Mouse (Mus musculus): ENCODE measurements around the gene Jam2. TPM values are rescaled to one million over a fixed set of nuclear protein-coding genes. Genes with fewer than 3 reads are reported as not detected.

Jam2 gene
- polyA plus RNA-seq, 1 experiment, result 37.2 TPM

- H3ac ChIP-seq (ENCODE audit: control insufficient read depth, insufficient read length), result no peak overlapping the region
- no peak overlapping the region for H3K4me3 ChIP-seq
- H3K27me3 ChIP-seq (ENCODE audit: control insufficient read depth, insufficient read depth, insufficient read length), result no peaks in the 10 kb centered on the region
- peak overlapping the region; percentile 60 for H3K4me2 ChIP-seq (ENCODE audit: low read depth)
- no peaks in the 10 kb centered on the region for H3K79me2 ChIP-seq (ENCODE audit: control insufficient read depth, insufficient read depth)
- no peak for TF ChIP-seq REST (IDR thresholded peaks at IDR 0.05; ENCODE audit: insufficient read depth, insufficient read length)
- TF ChIP-seq USF1 (IDR thresholded peaks at IDR 0.05; ENCODE audit: low read depth), result no peak
- no peak for TF ChIP-seq SRF (IDR thresholded peaks at IDR 0.05; ENCODE audit: control insufficient read depth, insufficient read length, low read depth)
- no peak for TF ChIP-seq POLR2AphosphoS2 (IDR thresholded peaks at IDR 0.05; ENCODE audit: insufficient read length, low read depth)
- TF ChIP-seq TCF12 (IDR thresholded peaks at IDR 0.05; ENCODE audit: insufficient read depth, poor library complexity, severe bottlenecking), result no peak
- no peak for TF ChIP-seq MYOG (IDR thresholded peaks at IDR 0.05; ENCODE audit: control insufficient read depth in 1 of 3, insufficient read depth in 1 of 3, insufficient read length in 2 of 3, low read depth in 2 of 3)
- no peak for TF ChIP-seq E2F4 (IDR thresholded peaks at IDR 0.05; ENCODE audit: insufficient read depth)
- no peak for TF ChIP-seq MYOD1 (IDR thresholded peaks at IDR 0.05; ENCODE audit: control insufficient read depth in 1 of 3, insufficient read length in 2 of 3, low read depth in 2 of 3)
- TF ChIP-seq MAX (IDR thresholded peaks at IDR 0.05; ENCODE audit: low read depth), result no peak
- TF ChIP-seq CEBPB (IDR thresholded peaks at IDR 0.05; ENCODE audit: insufficient read depth, poor library complexity, severe bottlenecking), result no peak
- TF ChIP-seq TCF3 (IDR thresholded peaks at IDR 0.05; ENCODE audit: insufficient read length, low read depth), result no peak
- TF ChIP-seq POLR2A (IDR thresholded peaks at IDR 0.05; ENCODE audit: insufficient read length, low read depth), result no peak
- peaks cover 6% of the 10 kb centered on the region for H3K36me3 ChIP-seq (ENCODE audit: control insufficient read depth, insufficient read depth)
These were observed 39.9 kb downstream of the Jam2 start for GRCm38 (mm10) chr16:84813852-84814251.

GRCm38 (mm10) chr16:84814511-84814910 lies 40.6 kb downstream of the Jam2 start:
- no peaks in the 10 kb centered on the region for H3K79me2 ChIP-seq (ENCODE audit: control insufficient read depth, insufficient read depth)
- no peaks in the 10 kb centered on the region for H3K27me3 ChIP-seq (ENCODE audit: control insufficient read depth, insufficient read depth, insufficient read length)
- peak overlapping the region; percentile 60 for H3K4me2 ChIP-seq (ENCODE audit: low read depth)
- TF ChIP-seq TCF12 (IDR thresholded peaks at IDR 0.05; ENCODE audit: insufficient read depth, poor library complexity, severe bottlenecking), result no peak
- TF ChIP-seq MYOG (IDR thresholded peaks at IDR 0.05; ENCODE audit: control insufficient read depth in 1 of 3, insufficient read depth in 1 of 3, insufficient read length in 2 of 3, low read depth in 2 of 3), result no peak
- TF ChIP-seq REST (IDR thresholded peaks at IDR 0.05; ENCODE audit: insufficient read depth, insufficient read length), result no peak
- TF ChIP-seq CEBPB (IDR thresholded peaks at IDR 0.05; ENCODE audit: insufficient read depth, poor library complexity, severe bottlenecking), result no peak
- no peak for TF ChIP-seq POLR2A (IDR thresholded peaks at IDR 0.05; ENCODE audit: insufficient read length, low read depth)
- TF ChIP-seq E2F4 (IDR thresholded peaks at IDR 0.05; ENCODE audit: insufficient read depth), result no peak
- TF ChIP-seq SRF (IDR thresholded peaks at IDR 0.05; ENCODE audit: control insufficient read depth, insufficient read length, low read depth), result no peak
- H3ac ChIP-seq (ENCODE audit: control insufficient read depth, insufficient read length), result no peak overlapping the region
- H3K4me3 ChIP-seq, result no peak overlapping the region
- peaks cover 11% of the 10 kb centered on the region for H3K36me3 ChIP-seq (ENCODE audit: control insufficient read depth, insufficient read depth)

GRCm38 (mm10) chr16:84817423-84817822 lies 43.5 kb downstream of the Jam2 start:
- Histone ChIP-seq H3K79me2 (ENCODE audit: control insufficient read depth, insufficient read depth) (no peaks in the 10 kb centered on the region), H3K4me2 (ENCODE audit: low read depth) (no peak overlapping the region), H3K4me3 (no peak overlapping the region), H3K36me3 (ENCODE audit: control insufficient read depth, insufficient read depth) (peaks cover 14% of the 10 kb centered on the region), H3ac (ENCODE audit: control insufficient read depth, insufficient read length) (no peak overlapping the region), H3K27me3 (ENCODE audit: control insufficient read depth, insufficient read depth, insufficient read length) (no peaks in the 10 kb centered on the region)
- TF ChIP-seq REST (IDR thresholded peaks at IDR 0.05; ENCODE audit: insufficient read depth, insufficient read length) (no peak), MYOD1 (IDR thresholded peaks at IDR 0.05; ENCODE audit: control insufficient read depth in 1 of 3, insufficient read length in 2 of 3, low read depth in 2 of 3) (no peak), MYOG (IDR thresholded peaks at IDR 0.05; ENCODE audit: control insufficient read depth in 1 of 3, insufficient read depth in 1 of 3, insufficient read length in 2 of 3, low read depth in 2 of 3) (no peak), TCF12 (IDR thresholded peaks at IDR 0.05; ENCODE audit: insufficient read depth, poor library complexity, severe bottlenecking) (no peak), CEBPB (IDR thresholded peaks at IDR 0.05; ENCODE audit: insufficient read depth, poor library complexity, severe bottlenecking) (no peak), TCF3 (IDR thresholded peaks at IDR 0.05; ENCODE audit: insufficient read length, low read depth) (no peak), E2F4 (IDR thresholded peaks at IDR 0.05; ENCODE audit: insufficient read depth) (no peak), USF1 (IDR thresholded peaks at IDR 0.05; ENCODE audit: low read depth) (no peak), MAX (IDR thresholded peaks at IDR 0.05; ENCODE audit: low read depth) (no peak), SRF (IDR thresholded peaks at IDR 0.05; ENCODE audit: control insufficient read depth, insufficient read length, low read depth) (no peak), POLR2A (IDR thresholded peaks at IDR 0.05; ENCODE audit: insufficient read length, low read depth) (no peak), POLR2AphosphoS2 (IDR thresholded peaks at IDR 0.05; ENCODE audit: insufficient read length, low read depth) (no peak)

- TF ChIP-seq MYOD1 (IDR thresholded peaks at IDR 0.05; ENCODE audit: control insufficient read depth in 1 of 3, insufficient read length in 2 of 3, low read depth in 2 of 3), result no peak
- peak; percentile 38 for TF ChIP-seq POLR2AphosphoS2 (IDR thresholded peaks at IDR 0.05; ENCODE audit: insufficient read length, low read depth)
- Histone ChIP-seq H3K27me3 (ENCODE audit: control insufficient read depth, insufficient read depth, insufficient read length) (no peaks in the 10 kb centered on the region), H3K4me3 (no peak overlapping the region), H3ac (ENCODE audit: control insufficient read depth, insufficient read length) (no peak overlapping the region), H3K4me2 (ENCODE audit: low read depth) (no peak overlapping the region), H3K79me2 (ENCODE audit: control insufficient read depth, insufficient read depth) (peaks cover under 1% of the 10 kb centered on the region), H3K36me3 (ENCODE audit: control insufficient read depth, insufficient read depth) (peaks cover 59% of the 10 kb centered on the region)
These were observed 51.1 kb downstream of the Jam2 start for GRCm38 (mm10) chr16:84825009-84825408.

GRCm38 (mm10) chr16:84831696-84832095 lies 57.8 kb downstream of the Jam2 start:
- Histone ChIP-seq H3K79me2 (ENCODE audit: control insufficient read depth, insufficient read depth) (peaks cover 51% of the 10 kb centered on the region), H3ac (ENCODE audit: control insufficient read depth, insufficient read length) (no peak overlapping the region), H3K4me2 (ENCODE audit: low read depth) (no peak overlapping the region), H3K27me3 (ENCODE audit: control insufficient read depth, insufficient read depth, insufficient read length) (no peaks in the 10 kb centered on the region), H3K4me3 (no peak overlapping the region), H3K36me3 (ENCODE audit: control insufficient read depth, insufficient read depth) (peaks cover 38% of the 10 kb centered on the region)
- TF ChIP-seq E2F4 (IDR thresholded peaks at IDR 0.05; ENCODE audit: insufficient read depth) (no peak), CEBPB (IDR thresholded peaks at IDR 0.05; ENCODE audit: insufficient read depth, poor library complexity, severe bottlenecking) (no peak), MYOG (IDR thresholded peaks at IDR 0.05; ENCODE audit: control insufficient read depth in 1 of 3, insufficient read depth in 1 of 3, insufficient read length in 2 of 3, low read depth in 2 of 3) (no peak), USF1 (IDR thresholded peaks at IDR 0.05; ENCODE audit: low read depth) (no peak), TCF3 (IDR thresholded peaks at IDR 0.05; ENCODE audit: insufficient read length, low read depth) (no peak), SRF (IDR thresholded peaks at IDR 0.05; ENCODE audit: control insufficient read depth, insufficient read length, low read depth) (no peak), MYOD1 (IDR thresholded peaks at IDR 0.05; ENCODE audit: control insufficient read depth in 1 of 3, insufficient read length in 2 of 3, low read depth in 2 of 3) (no peak), MAX (IDR thresholded peaks at IDR 0.05; ENCODE audit: low read depth) (no peak), REST (IDR thresholded peaks at IDR 0.05; ENCODE audit: insufficient read depth, insufficient read length) (no peak), TCF12 (IDR thresholded peaks at IDR 0.05; ENCODE audit: insufficient read depth, poor library complexity, severe bottlenecking) (no peak), POLR2AphosphoS2 (IDR thresholded peaks at IDR 0.05; ENCODE audit: insufficient read length, low read depth) (no peak), POLR2A (IDR thresholded peaks at IDR 0.05; ENCODE audit: insufficient read length, low read depth) (no peak)
